Mouse (Mus musculus) C2C12 (cell line): ENCODE data around the gene Mpv17l.

Experiments used
- CEBPB ChIP-seq: IDR thresholded peaks from one replicate; pipeline ENCODE4 v1.6.1; 2011; ENCODE audit warnings: low read depth, mild to moderate bottlenecking, control low read depth, moderate library complexity
- CTCF ChIP-seq: IDR thresholded peaks from one replicate; pipeline ENCODE4 v1.5.1; 2011; ENCODE audit not compliant: control insufficient read depth, insufficient read depth, insufficient read length
- FOSL1 ChIP-seq: IDR thresholded peaks from one replicate; pipeline ENCODE4 v1.8.0; 2011; ENCODE audit warnings: mild to moderate bottlenecking, low read length; ENCODE audit not compliant: poor library complexity, insufficient read depth, severe bottlenecking
- MAX ChIP-seq: IDR thresholded peaks from one replicate; pipeline ENCODE4 v1.6.1; 2011; ENCODE audit warnings: mild to moderate bottlenecking, control low read depth
- MYOD1 ChIP-seq: IDR thresholded peaks from one replicate; pipeline ENCODE4 v1.6.1; 2011; ENCODE audit warnings: low read depth; ENCODE audit not compliant: control insufficient read depth, insufficient read length
- MYOG ChIP-seq: IDR thresholded peaks from one replicate; pipeline ENCODE4 v1.6.1; 2011; ENCODE audit not compliant: control insufficient read depth, insufficient read length; ENCODE audit errors: extremely low read depth
- USF1 ChIP-seq: IDR thresholded peaks from one replicate; pipeline ENCODE4 v1.6.1; 2011; ENCODE audit warnings: low read depth, mild to moderate bottlenecking, control low read depth, moderate library complexity

DNA sequence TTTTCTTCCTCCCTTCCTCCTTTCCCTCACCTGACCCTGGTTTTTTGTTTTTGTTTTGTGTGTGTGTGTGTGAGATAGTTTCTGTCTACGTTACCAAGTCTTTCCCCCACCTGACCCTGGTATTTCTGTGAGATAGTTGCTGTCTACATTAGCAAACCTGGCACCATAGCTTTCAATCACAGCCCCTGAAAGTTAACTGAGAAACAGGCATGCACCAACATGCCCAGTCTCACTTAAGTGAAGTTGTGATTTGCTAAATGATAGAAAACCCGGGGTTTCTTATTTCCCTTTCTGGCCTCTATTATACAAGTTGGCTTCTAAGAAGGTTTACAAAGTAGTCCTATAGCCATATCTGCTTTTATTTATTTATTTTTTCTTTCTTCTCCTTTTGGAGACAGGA lies 12.5 kb upstream of the Mpv17l start:
- no peak for TF ChIP-seq FOSL1
- TF ChIP-seq MAX = no peak
- no peak for TF ChIP-seq CTCF
- no peak for TF ChIP-seq MYOD1
- no peak for TF ChIP-seq CEBPB
- TF ChIP-seq USF1 = no peak
- TF ChIP-seq MYOG = no peak
